Mouse (Mus musculus): ENCODE data around the gene Ifna6. TPM values are rescaled to one million over a fixed set of nuclear protein-coding genes. Genes with fewer than 3 reads are reported as not detected.

Ifna6 gene
- polyA plus RNA-seq, 1 experiment from 2014 or later = not detected

GRCm38 (mm10) chr4:88876520-88876919 is 49.3 kb downstream of the Ifna6 start:
- Histone ChIP-seq H3K4me2 (no peak overlapping the region), H3K4me3 (replicated peaks) (no peak overlapping the region), H3K27me3 (0 out of 2 replicates have a peak, but pooled peaks cover 3% of the 10 kb centered on the region), H3K9ac (replicated peaks) (no peak overlapping the region), H3K36me3 (no peaks in the 10 kb centered on the region), H3K4me1 (replicated peaks) (no peaks in the 10 kb centered on the region), H3K9me3 (no peaks in the 10 kb centered on the region), H3K27ac (no peak overlapping the region)
- WGBS = 84% methylated on average over 4 of the region's 4 CpGs
- ATAC-seq (ENCODE audit: insufficient number of reproducible peaks, insufficient read depth, low FRiP score, low TSS enrichment, low read depth) = no peak

Other genes with a start within 250 kb of the Ifna6 start
- gene Ifna9, start 235.0 kb upstream of the Ifna6 start, polyA plus RNA-seq (2016; fragmentation: Nextera tagmentation; extraction: Ambion mirVana) = not detected in 2 replicates
- gene Ifna12, start 224.0 kb upstream of the Ifna6 start, polyA plus RNA-seq (2016; fragmentation: Nextera tagmentation; extraction: Ambion mirVana) = not detected in 2 replicates
- gene C87499, start 193.0 kb upstream of the Ifna6 start, polyA plus RNA-seq (2016; fragmentation: Nextera tagmentation; extraction: Ambion mirVana) = not detected in 2 replicates
- not detected in 2 replicates for gene Ifna13, start 183.0 kb upstream of the Ifna6 start, polyA plus RNA-seq (2016; fragmentation: Nextera tagmentation; extraction: Ambion mirVana)
- not detected in 2 replicates for gene Ifna16, start 150.5 kb upstream of the Ifna6 start, polyA plus RNA-seq (2016; fragmentation: Nextera tagmentation; extraction: Ambion mirVana)
- not detected in 2 replicates for gene Ifna2, start 143.5 kb upstream of the Ifna6 start, polyA plus RNA-seq (2016; fragmentation: Nextera tagmentation; extraction: Ambion mirVana)
- gene Ifnab, start 136.1 kb upstream of the Ifna6 start, polyA plus RNA-seq (2016; fragmentation: Nextera tagmentation; extraction: Ambion mirVana) = not detected in 2 replicates
- 1.4 and 2.8 TPM in 2 replicates for gene Gm26566, start 105.6 kb upstream of the Ifna6 start, polyA plus RNA-seq (2016; fragmentation: Nextera tagmentation; extraction: Ambion mirVana)
- gene Klhl9, start 105.0 kb upstream of the Ifna6 start, polyA plus RNA-seq (2016; fragmentation: Nextera tagmentation; extraction: Ambion mirVana) = 130 and 140 TPM in 2 replicates
- gene Gm13271, start 72.5 kb upstream of the Ifna6 start, polyA plus RNA-seq (2016; fragmentation: Nextera tagmentation; extraction: Ambion mirVana) = not detected in 2 replicates
- 0.41 and 0.81 TPM in 2 replicates for gene Gm13283, start 67.3 kb upstream of the Ifna6 start, polyA plus RNA-seq (2016; fragmentation: Nextera tagmentation; extraction: Ambion mirVana)
- 0.66 and 0.87 TPM in 2 replicates for gene Gm13290, start 53.6 kb upstream of the Ifna6 start, polyA plus RNA-seq (2016; fragmentation: Nextera tagmentation; extraction: Ambion mirVana)
- gene Gm13289, start 50.5 kb upstream of the Ifna6 start, polyA plus RNA-seq (2016; fragmentation: Nextera tagmentation; extraction: Ambion mirVana) = not detected in 2 replicates
- gene Gm13272, start 47.6 kb upstream of the Ifna6 start, polyA plus RNA-seq (2016; fragmentation: Nextera tagmentation; extraction: Ambion mirVana) = 0.40 TPM in 1 of 2 replicates, not detected in the other
- gene Ifnz, start 45.3 kb upstream of the Ifna6 start, polyA plus RNA-seq (2016; fragmentation: Nextera tagmentation; extraction: Ambion mirVana) = 0.30 and 0.32 TPM in 2 replicates
- gene Gm13276, start 41.7 kb upstream of the Ifna6 start, polyA plus RNA-seq (2016; fragmentation: Nextera tagmentation; extraction: Ambion mirVana) = not detected in 2 replicates
- not detected in 2 replicates for gene Gm13277, start 38.8 kb upstream of the Ifna6 start, polyA plus RNA-seq (2016; fragmentation: Nextera tagmentation; extraction: Ambion mirVana)
- not detected in 2 replicates for gene Gm13278, start 35.9 kb upstream of the Ifna6 start, polyA plus RNA-seq (2016; fragmentation: Nextera tagmentation; extraction: Ambion mirVana)
- not detected in 2 replicates for gene Gm13275, start 32.9 kb upstream of the Ifna6 start, polyA plus RNA-seq (2016; fragmentation: Nextera tagmentation; extraction: Ambion mirVana)
- gene Gm13279, start 30.0 kb upstream of the Ifna6 start, polyA plus RNA-seq (2016; fragmentation: Nextera tagmentation; extraction: Ambion mirVana) = not detected in 2 replicates
- gene Gm13285, start 27.8 kb upstream of the Ifna6 start, polyA plus RNA-seq (2016; fragmentation: Nextera tagmentation; extraction: Ambion mirVana) = 0.18 and 0.88 TPM in 2 replicates
- not detected in 2 replicates for gene Gm13287, start 24.2 kb upstream of the Ifna6 start, polyA plus RNA-seq (2016; fragmentation: Nextera tagmentation; extraction: Ambion mirVana)
- gene Gm13288, start 21.9 kb upstream of the Ifna6 start, polyA plus RNA-seq (2016; fragmentation: Nextera tagmentation; extraction: Ambion mirVana) = 0.08 and 0.22 TPM in 2 replicates
- not detected in 2 replicates for gene Ifna7, start 11.2 kb upstream of the Ifna6 start, polyA plus RNA-seq (2016; fragmentation: Nextera tagmentation; extraction: Ambion mirVana)
- not detected in 2 replicates for gene Ifna11, start 7.5 kb upstream of the Ifna6 start, polyA plus RNA-seq (2016; fragmentation: Nextera tagmentation; extraction: Ambion mirVana)
- not detected in 2 replicates for gene Ifna5, start 8.1 kb downstream of the Ifna6 start, polyA plus RNA-seq (2016; fragmentation: Nextera tagmentation; extraction: Ambion mirVana)
- not detected in 2 replicates for gene Ifna4, start 14.4 kb downstream of the Ifna6 start, polyA plus RNA-seq (2016; fragmentation: Nextera tagmentation; extraction: Ambion mirVana)
- not detected in 2 replicates for gene Ifna1, start 22.7 kb downstream of the Ifna6 start, polyA plus RNA-seq (2016; fragmentation: Nextera tagmentation; extraction: Ambion mirVana)
- gene Ifne, start 52.8 kb downstream of the Ifna6 start, polyA plus RNA-seq (2016; fragmentation: Nextera tagmentation; extraction: Ambion mirVana) = not detected in 2 replicates